Mouse (Mus musculus): Measurements from ENCODE around the gene Sgcb.
"Not testable (repeated sequence)": the region's sequence is repeated elsewhere in the genome, so short reads cannot be mapped to it uniquely, and the experiment has no call there.

Gene Sgcb

DNA sequence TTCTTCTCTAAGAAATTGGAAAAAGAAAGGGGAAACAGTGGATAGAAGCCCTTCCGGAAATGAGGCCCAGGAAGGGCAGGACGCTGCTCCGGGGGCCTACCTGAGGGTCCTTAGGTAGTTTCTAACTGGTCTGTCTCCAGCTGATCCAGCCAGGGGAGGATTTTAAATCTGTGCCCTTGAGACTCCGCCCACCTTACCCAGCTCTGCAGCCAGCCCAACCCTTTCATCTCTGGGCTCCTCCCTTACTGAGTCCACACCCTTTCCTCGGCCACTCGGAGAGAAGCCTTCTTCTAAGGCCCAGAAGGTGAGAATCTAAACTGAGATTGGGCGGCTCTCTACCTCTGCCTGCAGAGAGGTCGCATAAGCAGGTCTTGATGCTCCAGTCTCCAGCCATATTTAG is 15.3 kb downstream of the Sgcb start, which contains the start of gene Lrrc66:
Gene Lrrc66, minus strand, starts transcription at position 236 of the 400 bp plus-strand sequence.
- peak; percentile 50 to 60 for DNase-seq

DNA sequence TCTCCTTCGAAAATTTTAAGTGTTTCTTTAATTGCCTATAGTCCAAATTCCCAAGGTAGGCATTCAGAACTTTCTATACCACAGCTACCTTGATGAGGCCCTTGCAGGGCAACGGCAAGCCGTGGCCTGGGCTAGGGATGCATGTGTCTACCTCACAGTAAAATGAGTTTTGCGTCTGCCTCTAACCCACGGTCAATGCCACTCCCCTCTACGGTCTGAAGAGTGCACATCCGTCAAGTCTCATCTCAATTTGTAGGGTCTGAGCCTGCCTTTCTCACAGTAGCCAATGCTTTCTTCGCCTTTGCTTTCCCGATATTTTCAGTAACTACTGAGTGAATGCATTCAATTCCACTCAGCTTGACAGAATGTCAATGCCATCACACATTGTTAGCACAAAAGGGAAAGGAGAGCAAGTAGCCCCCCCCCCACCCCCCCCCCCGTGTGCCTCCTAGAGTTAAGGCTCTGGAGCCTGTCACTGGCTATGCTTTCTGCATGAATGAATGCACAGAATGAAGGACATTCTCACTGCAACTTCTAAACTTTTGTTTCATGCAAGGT is 16.5 kb downstream of the Sgcb start:
- DNase-seq: no peak

DNA sequence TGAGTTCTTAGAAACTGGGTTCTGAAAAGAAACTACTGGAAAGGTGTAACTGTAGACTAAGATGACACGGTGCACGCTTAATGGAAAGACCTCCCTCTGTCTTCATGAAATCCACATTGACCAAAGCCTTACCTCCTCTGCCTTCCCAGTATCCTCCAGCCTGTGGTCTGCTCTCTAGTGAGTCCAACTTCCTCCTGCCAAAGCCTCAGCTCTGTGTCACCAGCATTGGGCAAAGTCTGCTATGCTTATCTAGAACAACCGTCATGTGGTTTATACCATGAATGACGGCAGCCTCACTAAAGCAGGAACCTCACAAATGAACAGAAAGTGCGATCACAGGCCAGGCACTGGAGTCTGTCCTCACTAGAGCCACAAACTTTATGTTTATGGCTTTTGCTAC is 17.4 kb downstream of the Sgcb start:
- no peak for DNase-seq

DNA sequence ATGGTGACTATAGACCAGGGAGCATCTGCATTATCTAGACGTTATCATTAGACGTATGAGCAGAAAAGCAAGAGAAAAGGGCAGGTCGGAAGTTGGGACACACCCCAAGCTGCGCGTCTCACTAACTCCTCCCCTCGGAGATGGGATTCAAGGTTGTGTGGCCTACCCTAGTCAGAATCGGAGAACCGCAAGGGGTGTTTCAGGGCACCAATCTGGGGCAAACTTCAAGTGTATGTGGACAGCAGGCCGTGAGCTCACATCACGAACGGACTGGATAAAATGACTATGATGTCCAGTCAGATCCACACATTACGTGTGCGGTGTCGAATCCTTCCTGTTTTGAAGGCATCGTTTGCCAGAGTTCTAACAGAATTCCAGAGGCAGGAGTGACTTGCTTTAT is 19.6 kb downstream of the Sgcb start:
- no peak for DNase-seq

DNA sequence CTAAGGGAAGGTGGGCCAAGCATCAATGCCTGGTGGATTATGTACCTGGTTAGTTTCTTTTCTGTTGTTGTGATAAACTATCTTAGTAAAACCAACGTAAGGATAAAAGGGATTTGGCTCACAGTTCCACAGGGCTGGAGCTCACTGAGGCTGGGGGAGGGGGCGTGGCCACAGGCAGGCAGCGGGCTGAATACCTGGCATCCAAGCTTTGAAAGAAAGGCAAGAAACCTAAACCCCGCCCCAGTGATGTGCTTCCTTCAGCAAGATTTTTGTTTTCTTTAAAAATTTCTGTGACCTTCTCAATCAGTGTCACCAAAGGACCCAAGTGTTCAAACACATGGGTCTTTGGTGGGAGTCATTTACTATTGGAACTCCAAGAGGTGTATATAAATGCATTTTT is 20.0 kb downstream of the Sgcb start:
- no peak for DNase-seq

DNA sequence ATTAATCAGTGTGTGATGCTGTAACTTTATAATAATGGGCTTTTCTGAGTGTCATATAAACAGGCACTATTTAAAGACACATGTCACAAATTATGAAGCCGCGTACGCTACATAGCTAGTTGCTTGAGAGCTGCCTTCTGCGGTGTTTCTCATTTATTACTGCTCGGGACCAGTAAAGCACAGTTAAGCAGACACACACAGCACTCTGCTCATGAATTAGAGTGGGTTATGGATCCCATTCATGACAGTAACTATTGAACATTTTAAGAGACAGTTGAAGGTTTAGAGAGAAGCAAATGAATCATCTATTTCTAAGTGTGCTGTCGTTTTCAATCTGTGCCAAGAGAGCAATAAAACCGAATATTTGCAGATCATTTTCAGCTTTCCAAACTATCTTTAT is 20.7 kb downstream of the Sgcb start:
- DNase-seq: no peak

DNA sequence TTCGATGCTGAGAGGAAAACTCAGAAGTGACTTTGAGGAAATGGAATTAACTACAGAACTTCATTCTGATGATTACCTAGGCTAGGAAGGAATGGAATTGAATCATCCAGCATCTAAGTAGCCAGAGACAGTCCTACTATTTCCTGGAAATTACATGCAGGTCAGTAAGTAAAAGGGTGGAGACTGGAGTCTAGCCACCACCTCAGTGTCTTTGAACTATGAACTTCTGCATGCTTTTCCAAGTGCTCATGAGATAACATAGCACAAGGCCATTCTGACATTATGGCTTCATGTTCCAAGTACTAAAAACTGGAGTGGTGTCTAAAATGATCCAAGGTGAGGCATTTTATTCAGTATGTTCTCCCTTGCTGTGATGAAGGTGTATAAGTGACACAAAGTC is 22.1 kb downstream of the Sgcb start:
- DNase-seq: no peak

DNA sequence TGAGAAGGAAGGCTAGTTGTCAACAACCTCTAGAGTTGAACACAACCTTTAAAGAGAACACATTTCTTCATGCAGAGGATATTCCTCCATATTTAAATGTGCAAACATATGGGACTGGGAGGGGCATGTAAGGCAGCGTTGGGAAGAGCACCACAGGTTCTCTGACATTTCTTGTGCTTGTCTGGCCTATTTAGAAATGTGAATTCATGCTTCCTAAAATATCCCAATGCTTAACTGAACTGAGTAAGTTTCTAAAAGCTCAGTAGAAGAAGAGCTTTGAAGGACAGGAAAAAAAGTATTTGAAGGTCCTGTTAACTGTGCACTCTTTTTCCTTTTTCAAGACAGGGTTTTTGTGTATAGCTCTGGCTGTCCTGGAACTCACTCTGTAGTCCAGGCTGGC is 28.6 kb downstream of the Sgcb start:
- DNase-seq: no peak

DNA sequence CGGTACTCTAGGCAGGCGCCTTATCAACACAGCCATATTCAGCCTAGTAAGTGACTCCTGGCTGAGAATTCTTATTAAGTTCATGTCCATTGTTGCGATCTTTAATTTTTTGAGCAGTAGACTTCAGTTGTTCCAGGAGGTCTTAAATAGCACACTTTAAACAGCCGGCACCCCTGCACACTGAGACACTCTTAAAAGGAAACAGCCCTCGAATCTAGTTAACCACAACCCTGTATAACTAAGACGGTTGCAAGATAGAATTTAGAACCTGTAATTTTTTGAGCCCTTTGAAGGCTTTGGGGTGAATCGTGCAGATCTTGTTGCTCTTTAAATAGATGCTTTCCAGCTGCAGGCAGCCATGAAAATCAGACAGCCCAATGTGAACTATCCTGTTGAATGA is 32.4 kb downstream of the Sgcb start:
- no peak for DNase-seq

DNA sequence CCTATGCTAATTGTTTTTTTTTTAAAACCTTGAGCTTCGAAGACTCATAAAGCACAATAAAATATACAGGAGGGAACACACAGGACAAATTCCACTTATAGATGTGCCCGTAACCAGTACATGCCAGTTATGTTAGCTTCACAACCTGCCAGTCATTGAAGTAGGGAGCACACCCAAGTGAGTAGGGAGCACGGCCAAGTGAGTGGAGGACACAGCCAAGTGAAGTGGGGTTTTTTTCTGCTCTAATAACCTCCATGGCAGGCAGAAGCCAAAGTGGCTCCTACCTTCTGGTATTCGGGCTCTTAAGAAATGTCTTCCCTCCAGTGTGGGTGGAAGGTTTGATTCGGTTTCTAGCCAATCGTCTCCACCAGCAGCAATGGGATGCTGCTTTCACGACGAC is 34.3 kb downstream of the Sgcb start:
- no peak for DNase-seq

DNA sequence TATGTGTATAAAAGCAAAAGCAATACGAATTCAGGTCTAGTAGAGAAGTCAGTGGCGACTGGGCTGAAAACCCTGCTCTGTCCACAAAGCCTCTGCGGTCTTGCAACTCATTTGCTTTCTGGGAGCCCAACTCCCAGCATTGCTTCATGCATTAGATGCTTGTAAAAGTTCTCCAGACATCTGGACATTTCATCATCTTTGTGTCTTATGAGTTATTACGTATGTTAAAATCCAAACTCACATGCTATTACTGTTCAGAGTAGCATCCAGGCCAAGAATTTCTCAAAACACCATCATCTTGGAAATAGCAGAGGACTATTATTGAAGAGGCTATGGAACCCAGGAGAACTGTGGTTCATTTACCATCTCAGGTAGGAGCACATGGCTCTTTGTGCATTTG is 36.5 kb downstream of the Sgcb start:
- DNase-seq: no peak

DNA sequence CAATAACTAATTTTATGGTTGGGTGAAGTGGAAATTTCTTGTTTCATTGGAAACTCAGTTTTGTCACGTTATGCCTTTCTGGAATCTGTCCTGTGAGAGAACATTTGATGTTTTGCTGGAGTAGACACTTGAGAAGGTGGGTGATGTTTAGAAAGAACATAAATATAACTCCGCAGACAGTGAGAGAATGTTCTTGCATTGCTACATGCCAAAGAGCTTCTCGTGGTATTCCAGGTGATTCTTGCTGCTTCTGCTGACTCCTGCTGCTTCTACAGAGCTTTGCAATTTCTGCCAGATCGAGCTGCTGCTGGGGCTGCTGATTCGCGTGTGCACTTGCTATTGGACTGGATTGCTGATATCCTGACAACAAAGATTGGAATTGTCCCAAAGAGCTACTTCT is 42.6 kb downstream of the Sgcb start:
- DNase-seq: no peak

DNA sequence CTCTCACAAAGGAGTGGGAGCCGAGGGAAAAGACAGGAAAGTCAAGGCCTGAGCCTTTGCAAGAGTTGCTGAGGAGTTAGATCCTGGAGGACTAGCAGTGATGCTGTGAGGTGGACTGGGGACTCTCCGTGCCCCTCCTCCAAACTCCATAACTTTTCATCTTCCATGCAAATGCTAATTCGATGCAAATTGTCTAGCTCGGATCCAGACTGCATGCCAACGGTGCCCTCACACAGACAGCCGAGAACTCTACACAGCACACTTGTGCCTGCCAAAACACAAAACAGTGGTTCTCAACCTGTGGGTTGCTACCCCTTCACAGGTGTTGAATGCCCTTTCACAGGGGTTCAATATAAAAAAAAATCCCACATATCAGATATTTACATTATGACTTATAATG is 43.0 kb downstream of the Sgcb start:
- no peak for DNase-seq

DNA sequence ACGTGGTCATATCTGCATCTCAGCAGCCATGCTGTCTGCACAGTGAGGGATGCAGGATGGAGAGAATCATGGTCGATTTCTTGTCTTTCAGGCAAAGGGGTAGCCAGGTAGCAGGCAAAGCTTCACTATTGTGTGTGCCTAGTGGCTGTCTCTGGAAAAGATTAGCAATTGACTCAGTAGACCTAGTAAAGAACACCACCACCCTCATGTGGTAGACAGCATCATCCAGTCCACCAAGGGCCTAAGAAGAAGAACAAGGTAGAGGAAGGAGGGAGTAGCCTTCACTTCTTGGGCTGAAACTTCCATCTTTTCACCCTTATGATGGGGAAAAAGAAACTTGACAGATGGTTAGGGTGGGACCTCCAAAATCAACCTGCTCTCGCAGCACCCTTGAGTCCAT is 44.7 kb downstream of the Sgcb start:
- DNase-seq: no peak

DNA sequence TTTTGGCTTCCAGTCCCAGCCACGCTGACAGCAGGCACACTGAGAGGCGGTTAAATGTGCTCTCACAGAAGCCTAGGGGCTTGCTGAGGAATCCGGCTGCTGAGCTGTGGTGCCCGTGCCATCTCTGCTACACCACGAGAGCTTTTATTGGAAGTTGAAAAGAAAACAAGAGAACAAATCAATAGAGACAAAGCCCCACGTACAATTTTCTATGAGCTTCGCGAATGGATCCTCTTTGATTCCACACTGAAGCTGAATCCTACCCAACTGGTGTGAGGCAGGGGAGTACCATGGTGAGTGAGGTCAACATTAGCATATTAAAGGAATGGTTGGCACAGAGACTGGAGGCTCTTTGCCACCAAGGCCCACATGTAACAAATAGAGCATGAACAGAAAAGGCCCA is 46.2 kb downstream of the Sgcb start:
- no peak for DNase-seq

DNA sequence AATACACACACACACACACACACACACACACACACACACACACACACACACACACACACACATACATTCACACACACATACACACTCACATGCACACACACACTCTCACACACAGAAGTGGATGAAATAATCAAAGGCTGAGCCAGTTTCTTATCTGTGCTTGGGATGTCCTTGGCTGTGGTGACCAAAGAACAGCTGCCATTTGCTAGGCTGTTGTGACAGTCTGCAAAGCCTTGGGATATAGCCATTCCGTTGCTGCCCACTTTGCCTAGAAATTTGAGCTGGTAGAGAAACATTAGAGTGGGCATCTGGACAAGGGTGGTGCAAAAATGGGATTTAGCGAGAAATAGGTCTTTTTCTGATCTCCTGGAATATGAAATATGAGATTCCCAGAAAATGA is 47.6 kb downstream of the Sgcb start:
- DNase-seq: no peak

DNA sequence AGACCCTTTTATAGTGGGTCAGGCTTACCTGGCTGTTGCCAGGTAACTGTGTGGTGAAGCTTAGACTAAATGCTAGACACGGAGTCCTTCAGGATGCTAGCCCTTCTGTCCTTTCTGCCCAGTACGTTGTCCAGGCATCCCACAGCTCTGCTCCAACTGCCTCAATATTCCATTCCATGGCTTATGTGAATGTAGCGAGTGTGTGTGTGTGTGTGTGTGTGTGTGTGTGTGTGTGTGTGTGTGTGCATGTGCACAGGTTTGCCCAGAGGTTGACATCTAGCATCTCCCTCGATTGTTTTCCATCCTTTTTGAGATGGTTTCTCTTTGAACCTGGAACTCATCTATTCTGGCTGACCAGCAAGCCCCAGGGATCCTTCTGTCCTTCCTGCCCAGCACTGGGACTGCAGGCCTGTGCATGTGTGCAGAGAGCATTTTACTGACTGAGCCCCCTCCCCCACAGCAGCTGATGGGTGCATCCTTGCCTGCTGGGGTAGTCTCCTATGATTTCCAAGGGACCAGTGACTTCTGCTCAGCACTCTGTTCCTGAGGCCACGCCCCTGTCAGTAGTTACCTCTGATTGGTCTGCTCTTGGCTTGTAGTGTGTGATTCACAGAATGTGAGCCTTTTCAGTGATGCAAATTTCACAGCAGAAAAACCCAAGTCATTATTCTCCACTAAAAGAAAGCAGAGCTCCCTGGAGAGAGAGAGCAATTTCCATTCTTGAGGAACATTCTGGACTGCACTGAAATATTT is 48.5 kb downstream of the Sgcb start:
- no peak for DNase-seq

DNA sequence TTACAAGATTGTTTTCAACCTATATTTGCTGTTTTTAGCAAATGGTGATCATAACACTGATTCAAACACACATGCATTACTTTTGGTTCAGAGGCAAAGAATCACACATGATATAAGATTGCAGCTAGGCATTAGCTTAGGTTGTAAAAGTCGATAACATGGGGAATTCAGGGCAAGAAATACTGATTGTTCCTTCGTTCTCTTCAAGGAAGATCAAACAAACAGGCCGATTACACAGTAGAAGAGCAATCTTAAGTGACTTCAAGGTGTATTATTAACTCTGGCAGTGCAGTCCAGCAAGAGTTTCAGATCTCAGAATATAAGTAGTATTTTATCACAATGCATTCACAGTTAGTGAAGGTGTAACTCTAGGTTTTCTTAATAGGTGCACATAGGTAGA is 60.5 kb downstream of the Sgcb start:
- DNase-seq: no peak

DNA sequence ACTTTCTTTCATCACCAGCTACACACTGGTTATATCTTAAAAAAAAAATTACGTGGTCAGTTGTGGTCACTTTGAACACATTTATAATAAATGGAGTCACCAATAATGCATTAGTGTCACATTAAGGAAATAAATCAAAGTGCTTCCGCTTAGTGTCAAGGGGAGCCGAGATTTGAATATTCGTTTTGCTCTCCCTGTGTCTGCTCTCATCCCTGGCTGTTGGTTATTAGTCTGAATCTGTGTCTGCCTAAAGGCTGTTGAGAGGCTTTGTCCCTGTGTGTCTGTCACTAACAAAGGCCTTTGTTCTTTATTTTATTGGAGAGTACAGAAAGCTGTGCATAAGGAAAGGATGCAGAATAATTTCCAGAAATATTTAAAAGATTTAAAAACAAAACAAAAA is 61.0 kb downstream of the Sgcb start:
- no peak for DNase-seq

DNA sequence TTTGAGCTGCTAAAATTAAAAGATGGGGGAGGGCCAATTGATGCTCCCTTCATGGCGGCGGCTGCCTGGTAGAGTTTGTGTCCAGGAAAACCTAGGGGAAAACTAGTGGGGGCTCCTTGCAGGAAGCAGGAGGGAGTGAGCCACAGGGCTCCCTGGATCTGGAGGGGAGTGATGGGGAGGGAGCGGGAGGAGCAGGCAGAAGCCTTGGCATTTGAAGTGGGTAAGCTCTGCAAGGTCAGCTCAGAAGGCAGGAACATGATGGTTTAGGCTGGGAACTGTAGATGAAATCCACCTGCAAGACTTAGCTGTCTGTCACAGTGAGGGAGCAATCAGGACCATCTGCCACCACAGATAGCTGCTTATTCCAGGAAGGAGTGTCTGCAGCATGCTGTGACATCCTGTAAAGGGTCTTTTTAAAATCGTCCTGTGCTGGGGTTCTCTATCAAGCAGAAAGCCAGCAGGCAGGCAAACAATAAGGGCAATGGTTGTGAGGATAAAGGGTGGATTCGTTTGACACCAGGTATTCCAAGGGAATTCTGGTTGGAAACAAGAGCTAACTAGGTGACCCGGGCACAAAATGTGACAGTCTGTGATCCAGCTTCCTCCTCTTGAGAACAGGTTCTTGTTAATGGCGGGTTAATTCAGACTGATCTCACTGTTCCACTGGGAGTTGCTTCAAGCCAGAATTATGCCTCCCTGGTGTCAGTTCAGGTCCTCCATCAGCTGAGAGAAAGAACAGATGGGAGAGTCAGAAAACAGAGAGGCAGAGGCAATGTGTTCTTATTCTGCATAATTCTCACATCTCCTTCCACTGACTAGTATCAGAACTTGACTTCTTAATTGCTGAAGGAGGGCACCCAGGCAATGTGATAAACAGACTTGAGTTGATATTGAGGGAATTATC is 62.1 kb downstream of the Sgcb start:
- no peak for DNase-seq

DNA sequence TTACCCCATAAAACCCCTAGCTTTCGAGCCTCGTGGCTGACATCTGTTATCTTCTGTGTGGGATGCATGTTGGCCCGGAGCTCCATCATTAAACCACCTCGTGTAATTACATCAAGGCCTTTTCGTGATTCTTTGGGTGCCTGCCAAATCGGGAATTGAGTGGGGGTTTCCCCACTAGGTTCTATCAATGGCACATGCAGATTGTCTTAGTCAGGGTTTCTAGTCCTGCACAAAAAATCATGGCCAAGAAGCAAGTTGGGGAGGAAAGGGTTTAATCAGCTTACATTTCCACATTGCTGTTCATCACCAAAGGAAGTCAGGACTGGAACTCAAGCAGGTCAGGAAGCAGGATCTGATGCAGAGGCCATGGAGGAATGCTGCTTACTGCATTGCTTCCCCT is 63.6 kb downstream of the Sgcb start:
- not testable (repeated sequence) for DNase-seq
